In the genomic region with DNA sequence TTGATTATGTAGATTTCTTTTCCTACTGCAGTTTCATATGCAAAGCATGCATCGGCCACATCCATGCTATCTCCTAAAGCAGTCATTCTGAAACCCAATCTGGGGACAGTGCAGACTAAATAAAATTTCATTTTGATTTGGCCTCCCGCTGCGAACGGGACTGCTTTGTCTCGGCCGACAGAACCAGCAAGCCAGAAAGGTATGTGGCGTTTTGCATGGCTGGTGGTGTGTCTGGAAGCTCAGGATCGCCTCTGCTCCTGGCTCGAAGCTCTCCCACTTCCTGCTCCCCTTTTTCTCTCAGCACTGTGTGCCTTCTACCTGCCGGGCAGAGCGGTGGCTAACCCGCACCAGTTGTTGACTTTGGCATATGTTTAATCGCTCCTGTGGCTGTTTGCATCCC, we compare ENCODE assay signal across 8 mouse cellular contexts.
A peak's percentile ranks its signal among the peaks of the same experiment; 100 is the strongest.
DNase-seq lines count a peak whose midpoint lies in the region; ATAC-seq lines count a peak whose summit lies in the region.

No protein-coding gene starts in this region.

- no peaks in the 10 kb centered on the region for H3K9me3 ChIP-seq in forebrain, embryonic 12.5 days
- no peaks in the 10 kb centered on the region for H3K9me3 ChIP-seq in neural tube, embryonic 15.5 days (replicated peaks)

- DNase-seq in layer of hippocampus, postnatal 36 days = peak; percentile 30 to 38
- DNase-seq in layer of hippocampus, adult 11-12 months (ENCODE audit: low spot score) = no peak
- DNase-seq in kidney, postnatal 14 days = peak; percentile 52
- DNase-seq in gastrocnemius, adult 8-10 months (ENCODE audit: low spot score in 2 of 2) = no peak
- DNase-seq in spleen, postnatal 4 days (ENCODE audit: low spot score in 2 of 2) = no peak

- H3K27ac ChIP-seq in forebrain, embryonic 12.5 days = peak overlapping the region; percentile 78
- H3K27ac ChIP-seq in neural tube, embryonic 15.5 days (replicated peaks) = no peak overlapping the region

- peak overlapping the region; percentile 53 for H3K4me2 ChIP-seq in forebrain, embryonic 12.5 days
- peak overlapping the region; percentile 51 for H3K4me2 ChIP-seq in neural tube, embryonic 15.5 days

- peak overlapping the region; percentile 34 for H3K4me3 ChIP-seq in forebrain, embryonic 12.5 days (replicated peaks)
- H3K4me3 ChIP-seq in neural tube, embryonic 15.5 days (replicated peaks) = peak overlapping the region; percentile 25; the same call in 1 of the 2 replicates

- WGBS in forebrain, embryonic 12.5 days = 4% methylated on average over 13 of the region's 13 CpGs
- WGBS in neural tube, embryonic 15.5 days = 8% methylated on average over 13 of the region's 13 CpGs

- ATAC-seq in forebrain, embryonic 12.5 days (ENCODE audit: low FRiP score) = 0 out of 2 replicates have a peak, but pooled peaks have one; percentile 2
- no peak for ATAC-seq in neural tube, embryonic 15.5 days (ENCODE audit: low FRiP score)
- no peak for ATAC-seq in erythroid progenitor cell, adult 5-6 weeks (replicated peaks; ENCODE audit: low FRiP score, poor library complexity, severe bottlenecking)

- H3K36me3 ChIP-seq in forebrain, embryonic 12.5 days (replicated peaks) = no peaks in the 10 kb centered on the region
- no peaks in the 10 kb centered on the region for H3K36me3 ChIP-seq in neural tube, embryonic 15.5 days

- H3K27me3 ChIP-seq in forebrain, embryonic 12.5 days = no peaks in the 10 kb centered on the region
- no peaks in the 10 kb centered on the region for H3K27me3 ChIP-seq in neural tube, embryonic 15.5 days (replicated peaks)

- H3K9ac ChIP-seq in forebrain, embryonic 12.5 days = peak overlapping the region; percentile 65
- peak overlapping the region; percentile 30 for H3K9ac ChIP-seq in neural tube, embryonic 15.5 days (replicated peaks)

- H3K4me1 ChIP-seq in forebrain, embryonic 12.5 days = peaks cover 61% of the 10 kb centered on the region
- peaks cover 35% of the 10 kb centered on the region for H3K4me1 ChIP-seq in neural tube, embryonic 15.5 days

Comparison
In these comparisons a context has a peak if more than half of its experiments do, and no peak if none do; other contexts are left out.
1. DNase-seq: peak in layer of hippocampus, postnatal 36 days (2 of 2) and kidney, postnatal 14 days (single experiment); none in layer of hippocampus, adult 11-12 months (single experiment), gastrocnemius, adult 8-10 months (0 of 2) and spleen, postnatal 4 days (0 of 2).